Mouse (Mus musculus) heart, adult 11 months (tissue): Measurements from ENCODE around the gene Gm38100.

Experiments used
- DNase-seq: peaks from one replicate; pipeline ENCODE4 v3.0.0; 2022

The Gm38100 gene

GRCm38 (mm10) chr1:175970710-175971109, 50.6 kb downstream of the Gm38100 start:
- no peak for DNase-seq
